Mouse (Mus musculus) stomach, postnatal 0 days (tissue): ENCODE data around the gene Mdm4. TPM values are rescaled to one million over a fixed set of nuclear protein-coding genes. Genes with fewer than 3 reads are reported as not detected.
"Not testable (repeated sequence)": the region's sequence is repeated elsewhere in the genome, so short reads cannot be mapped to it uniquely, and the experiment has no call there.

Experiments used
- ATAC-seq: fragments of 200-750 bp; cut with Nextera tagmentation; 2 replicates; pipeline ENCODE4 v1.8.0; 2017; ENCODE audit not compliant: low FRiP score, low TSS enrichment
- DNase-seq: peaks from one replicate; pipeline ENCODE4 v3.0.0-alpha.2; 2016; ENCODE audit warnings: low spot score
- H3K27ac ChIP-seq: fragments of 300-500 bp; sonication (generic); replicated peaks from 2 replicates; pipeline ENCODE4 v1.5.1; 2014; ENCODE audit warnings: mild to moderate bottlenecking, control low read depth
- H3K27me3 ChIP-seq: fragments of 300-500 bp; sonication (generic); 2 replicates; pipeline ENCODE4 v1.6.1; 2014; ENCODE audit warnings: low read length; ENCODE audit not compliant: control insufficient read depth, insufficient read depth
- H3K36me3 ChIP-seq: fragments of 300-500 bp; sonication (generic); 2 replicates; pipeline ENCODE4 v1.6.1; 2014; ENCODE audit warnings: low read length, mixed read lengths; ENCODE audit not compliant: control insufficient read depth, insufficient read depth
- H3K4me1 ChIP-seq: fragments of 300-500 bp; sonication (generic); replicated peaks from 2 replicates; pipeline ENCODE4 v1.6.1; 2014; ENCODE audit warnings: antibody characterized with exemption; ENCODE audit not compliant: control insufficient read depth, insufficient read depth
- H3K4me2 ChIP-seq: fragments of 300-500 bp; sonication (generic); replicated peaks from 2 replicates; pipeline ENCODE4 v1.6.1; 2014; ENCODE audit warnings: low read depth, mild to moderate bottlenecking, control low read depth, moderate library complexity
- H3K4me3 ChIP-seq: fragments of 300-500 bp; sonication (generic); 2 replicates; pipeline ENCODE4 v1.5.1; 2014; ENCODE audit warnings: low read depth, low read length, control low read depth
- H3K9ac ChIP-seq: fragments of 300-500 bp; sonication (generic); 2 replicates; pipeline ENCODE4 v1.6.1; 2014; ENCODE audit warnings: mild to moderate bottlenecking, low read length, control low read depth, mixed read lengths
- H3K9me3 ChIP-seq: fragments of 300-500 bp; sonication (generic); 2 replicates; pipeline ENCODE4 v1.6.1; 2016; ENCODE audit warnings: low read length; ENCODE audit not compliant: control insufficient read depth
- CTCF ChIP-seq: IDR thresholded peaks from 2 replicates; pipeline ENCODE4 v1.5.1; 2016; ENCODE audit warnings: antibody characterized with exemption, low read depth, mild to moderate bottlenecking, moderate library complexity
- EP300 ChIP-seq: optimal IDR thresholded peaks from 2 replicates; pipeline ENCODE3; 2016; ENCODE audit warnings: antibody characterized with exemption
- WGBS: fragments of 180-500 bp; shearing (Covaris S2); extraction: QIAGEN DNeasy Blood & Tissue Kit; methylation state at CpG from one replicate; pipeline ENCODE4 v1.1.7; 2014; 5-methylcytosine and 5-hydroxymethylcytosine counted together
- polyA plus RNA-seq: library from polyadenylated mRNA; unstranded; fragments of >200 nt; fragmentation: Nextera tagmentation; extraction: Ambion mirVana; gene quantifications from 2 replicates; pipeline ENCODE4 v1.2.1, GENCODE M21; 2015

Mdm4 gene
- polyA plus RNA-seq, 1 experiment from 2014 or later, result 11.3 TPM

DNA sequence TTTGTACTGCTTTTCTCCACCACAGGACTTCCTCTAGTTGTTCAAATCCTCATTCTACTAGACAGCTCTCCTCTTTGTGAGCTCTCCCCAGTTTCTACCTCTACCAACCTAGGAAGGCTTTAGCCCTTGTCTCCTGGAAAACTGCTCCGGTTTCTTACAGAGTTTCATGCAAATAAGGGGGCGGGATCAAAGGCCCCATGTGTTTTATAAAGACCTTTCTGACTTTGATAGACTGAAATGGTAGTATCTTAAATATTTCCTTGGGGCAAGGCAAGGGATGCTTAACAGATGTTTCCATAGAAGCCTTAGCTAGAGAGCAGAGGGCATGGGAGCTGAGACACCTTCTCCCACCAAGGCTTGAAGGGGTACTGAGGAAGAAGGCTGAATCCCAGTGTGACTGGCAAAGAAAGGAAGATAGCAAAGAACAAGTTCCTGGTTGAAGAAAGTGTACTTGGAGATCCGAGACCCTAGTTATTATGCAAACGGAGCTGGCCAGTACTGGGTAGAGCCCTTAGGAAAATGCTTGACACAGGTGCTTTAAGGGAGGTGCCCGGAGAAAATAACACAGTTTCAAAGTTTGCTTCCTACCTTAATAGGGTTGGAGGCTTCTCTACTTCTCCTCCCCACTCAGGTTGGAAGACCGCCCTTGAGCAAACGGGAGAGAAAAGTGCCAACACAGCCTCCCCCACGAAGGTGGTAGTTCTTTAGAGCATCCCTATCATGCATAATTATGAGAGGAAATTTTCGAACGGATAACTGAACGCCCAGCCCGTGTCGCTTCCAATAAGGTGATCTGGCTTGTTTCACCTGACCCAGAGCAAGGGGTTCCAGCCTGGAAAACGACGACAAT, 14.9 kb upstream of the Mdm4 start, which contains the start of gene Pik3c2b:
Gene Pik3c2b (plus strand): TSS at position 657 of the 850 bp plus-strand sequence.
- Histone ChIP-seq H3K27ac (peak within 1 kb of the TSS; percentile 95), H3K4me2 (peak within 1 kb of the TSS; percentile 94), H3K9me3 (no peaks in the 10 kb centered on the region), H3K27me3 (no peaks in the 10 kb centered on the region), H3K9ac (peak within 1 kb of the TSS; percentile 97), H3K36me3 (no peaks in the 10 kb centered on the region), H3K4me3 (peak within 1 kb of the TSS; percentile 84), H3K4me1 (peaks cover 2% of the 10 kb centered on the region; the same call in 1 of the 2 replicates)
- DNase-seq (no peak), ATAC-seq (peak; percentile 5)
- no peak for TF ChIP-seq EP300
- TF ChIP-seq CTCF, result no peak
- WGBS, result 6% methylated on average over 15 of the region's 15 CpGs

DNA sequence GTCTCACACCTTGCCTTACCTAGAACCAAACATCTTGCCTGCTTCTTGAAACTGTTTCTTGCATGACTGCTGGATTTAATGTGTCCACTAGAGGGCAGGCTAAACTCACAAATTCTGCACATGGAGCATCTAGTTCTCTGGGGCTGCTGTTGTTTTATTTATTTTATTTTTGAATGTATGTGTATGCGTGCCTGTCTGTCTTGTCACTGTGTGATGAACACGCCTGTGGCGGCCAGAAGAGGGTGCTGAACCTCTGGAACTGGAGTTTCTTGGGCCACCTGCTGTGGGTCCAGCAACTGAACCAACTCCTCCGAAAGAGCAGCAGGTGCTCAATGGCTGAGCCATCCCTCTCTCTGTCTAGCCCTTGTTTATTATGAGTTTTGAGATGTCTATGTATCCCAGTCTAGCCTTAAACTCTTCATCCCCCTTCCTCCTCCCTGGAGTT, 9.2 kb upstream of the Mdm4 start:
- 17% methylated on average over 4 of the region's 4 CpGs for WGBS
- peak; percentile 85 for ATAC-seq
- peak; percentile 72 for DNase-seq

DNA sequence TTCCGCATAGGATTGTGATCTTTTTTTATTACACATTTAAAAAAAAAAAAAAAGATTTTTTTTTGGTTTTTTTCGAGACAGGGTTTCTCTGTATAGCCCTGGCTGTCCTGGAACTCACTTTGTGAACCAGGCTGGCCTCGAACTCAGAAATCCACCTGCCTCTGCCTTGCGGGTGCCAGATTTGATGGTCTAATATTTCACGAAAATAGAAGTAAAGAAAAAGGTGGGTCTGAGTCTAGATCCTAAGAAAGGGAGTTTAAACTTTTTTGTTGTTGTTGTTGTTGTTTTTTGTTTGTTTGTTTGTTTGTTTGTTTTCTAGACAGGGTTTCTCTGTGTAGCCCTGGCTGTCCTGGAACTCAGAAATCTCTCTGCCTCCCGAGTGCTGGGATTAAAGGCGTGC, 4.3 kb upstream of the Mdm4 start:
- H3K27ac ChIP-seq, H3K27me3 ChIP-seq, H3K9me3 ChIP-seq, DNase-seq, H3K4me1 ChIP-seq, H3K4me3 ChIP-seq, H3K36me3 ChIP-seq, H3K4me2 ChIP-seq, H3K9ac ChIP-seq, ATAC-seq: not testable (repeated sequence)
- 73% methylated on average over 7 of the region's 7 CpGs for WGBS

More for the DNA sequence above, 9.2 kb upstream of the Mdm4 start:
- Histone ChIP-seq H3K27me3 (no peaks in the 10 kb centered on the region), H3K9me3 (no peaks in the 10 kb centered on the region), H3K4me3 (no peak overlapping the region), H3K36me3 (no peaks in the 10 kb centered on the region), H3K4me1 (no peaks in the 10 kb centered on the region), H3K9ac (no peak overlapping the region), H3K4me2 (no peak overlapping the region), H3K27ac (no peak overlapping the region)
- TF ChIP-seq CTCF (peak; percentile 95), EP300 (no peak)

DNA sequence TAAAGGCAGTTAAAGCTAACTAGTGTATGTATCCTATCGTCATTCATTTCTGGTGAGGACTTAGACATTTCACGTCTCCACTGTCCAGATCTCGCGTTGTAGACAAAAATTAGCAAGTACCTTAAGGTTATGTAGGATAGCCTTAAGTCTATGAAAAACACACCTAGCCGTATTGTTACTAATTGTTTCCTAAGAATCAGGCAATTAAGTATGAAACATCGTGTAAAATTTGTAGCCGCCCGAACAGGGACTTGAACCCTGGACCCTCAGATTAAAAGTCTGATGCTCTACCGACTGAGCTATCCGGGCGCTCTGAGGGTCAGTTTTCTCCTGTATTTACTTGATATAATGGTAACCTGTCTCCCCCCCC, 3.7 kb upstream of the Mdm4 start:
- H3K4me2 ChIP-seq, result peak overlapping the region; percentile 64
- TF ChIP-seq EP300, result no peak
- TF ChIP-seq CTCF, result no peak
- WGBS, result 5% methylated on average over 11 of the region's 11 CpGs
- H3K27ac ChIP-seq, result no peak overlapping the region
- no peaks in the 10 kb centered on the region for H3K36me3 ChIP-seq
- no peak overlapping the region for H3K9ac ChIP-seq
- ATAC-seq, result peak; percentile 53
- peak overlapping the region; percentile 47 for H3K4me3 ChIP-seq
- H3K4me1 ChIP-seq, result no peaks in the 10 kb centered on the region
- H3K27me3 ChIP-seq, result no peaks in the 10 kb centered on the region
- no peaks in the 10 kb centered on the region for H3K9me3 ChIP-seq
- DNase-seq, result peak; percentile 48

DNA sequence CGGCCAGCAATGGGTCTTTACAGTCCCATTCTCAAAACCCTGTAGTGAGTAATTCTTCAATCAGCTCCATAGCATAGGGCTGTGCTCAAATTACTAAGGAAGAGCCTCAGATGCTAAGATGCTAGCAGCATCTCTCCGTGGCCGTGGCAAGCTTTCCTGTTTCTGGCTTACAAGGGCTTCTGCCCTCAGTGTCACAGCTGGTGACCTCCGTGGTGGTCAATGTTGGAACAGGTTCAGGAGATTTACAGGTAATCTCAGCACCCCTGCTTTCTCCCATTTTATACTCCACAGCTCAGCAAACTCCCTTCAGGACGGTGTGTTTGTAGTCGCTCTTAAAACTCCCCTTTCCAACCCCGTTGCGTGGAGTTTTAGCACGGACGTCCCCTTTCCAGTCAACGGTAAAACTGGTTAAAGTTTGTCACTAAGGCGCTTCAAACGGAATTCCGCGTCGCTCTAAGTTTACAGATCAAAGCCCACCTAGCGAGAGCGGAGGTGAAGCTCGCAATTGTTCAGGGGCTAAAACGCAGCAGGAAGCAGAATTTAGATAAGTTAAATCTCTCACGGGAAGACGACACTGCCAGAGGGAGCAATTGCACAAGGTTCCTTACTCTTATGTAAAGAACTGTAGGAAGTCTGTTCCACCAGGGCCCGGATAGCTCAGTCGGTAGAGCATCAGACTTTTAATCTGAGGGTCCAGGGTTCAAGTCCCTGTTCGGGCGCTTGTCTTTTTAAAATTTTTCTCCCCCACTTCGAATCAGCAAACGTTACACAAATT, 3.1 kb upstream of the Mdm4 start:
- Histone ChIP-seq H3K36me3 (no peaks in the 10 kb centered on the region), H3K4me2 (peak overlapping the region; percentile 64), H3K4me3 (peak overlapping the region; percentile 47), H3K9ac (peak overlapping the region; percentile 57), H3K9me3 (no peaks in the 10 kb centered on the region), H3K27me3 (no peaks in the 10 kb centered on the region), H3K4me1 (no peaks in the 10 kb centered on the region), H3K27ac (peak overlapping the region; percentile 81)
- ATAC-seq (peak; percentile 84), DNase-seq (peak; percentile 75)
- no peak for TF ChIP-seq EP300
- TF ChIP-seq CTCF, result peak; percentile 10; the same call in 1 of the 2 replicates
- WGBS, result under 1% methylated on average over 28 of the region's 28 CpGs
